Mouse (Mus musculus) neural tube, embryonic 14.5 days (tissue): ENCODE measurements around the gene Bex3. TPM values are rescaled to one million over a fixed set of nuclear protein-coding genes. Genes with fewer than 3 reads are reported as not detected.
"Not testable (repeated sequence)": the region's sequence is repeated elsewhere in the genome, so short reads cannot be mapped to it uniquely, and the experiment has no call there.

Source experiments
- ATAC-seq: fragments of 200-750 bp; cut with Nextera tagmentation; 2 replicates; pipeline ENCODE4 v1.8.0; 2017; ENCODE audit warnings: low read depth, mild to moderate bottlenecking, moderate TSS enrichment, moderate library complexity
- H3K27ac ChIP-seq: fragments of 300-500 bp; sonication (generic); 2 replicates; pipeline ENCODE4 v1.5.1; 2014; ENCODE audit warnings: low read depth, mild to moderate bottlenecking, control low read depth, low read length, moderate library complexity, mixed read lengths
- H3K27me3 ChIP-seq: fragments of 300-500 bp; sonication (generic); 2 replicates; pipeline ENCODE4 v1.6.1; 2014; ENCODE audit warnings: low read length; ENCODE audit not compliant: control insufficient read depth, insufficient read depth
- H3K36me3 ChIP-seq: fragments of 300-500 bp; sonication (generic); 2 replicates; pipeline ENCODE4 v1.6.1; 2014; ENCODE audit warnings: low read length, mixed read lengths; ENCODE audit not compliant: control insufficient read depth, insufficient read depth
- H3K4me1 ChIP-seq: fragments of 300-500 bp; sonication (generic); 2 replicates; pipeline ENCODE4 v1.6.1; 2014; ENCODE audit warnings: low read length; ENCODE audit not compliant: control insufficient read depth, insufficient read depth
- H3K4me2 ChIP-seq: fragments of 300-500 bp; sonication (generic); 2 replicates; pipeline ENCODE4 v1.6.1; 2014; ENCODE audit warnings: mild to moderate bottlenecking, low read depth, low read length, control low read depth
- H3K4me3 ChIP-seq: fragments of 300-500 bp; sonication (generic); 2 replicates; pipeline ENCODE4 v1.5.1; 2014; ENCODE audit warnings: low read depth, low read length, control low read depth, mixed read lengths
- H3K9ac ChIP-seq: fragments of 300-500 bp; sonication (generic); replicated peaks from 2 replicates; pipeline ENCODE4 v1.6.1; 2014; ENCODE audit warnings: low read depth, mild to moderate bottlenecking, control low read depth, low read length, mixed read lengths
- H3K9me3 ChIP-seq: fragments of 300-500 bp; sonication (generic); 2 replicates; pipeline ENCODE4 v1.6.1; 2016; ENCODE audit warnings: low read length; ENCODE audit not compliant: control insufficient read depth
- WGBS: fragments of 180-500 bp; shearing (Covaris S2); extraction: QIAGEN DNeasy Blood & Tissue Kit; methylation state at CpG from one replicate; pipeline ENCODE4 v1.1.7; 2014; 5-methylcytosine and 5-hydroxymethylcytosine counted together
- polyA plus RNA-seq: library from polyadenylated mRNA; unstranded; fragments of >200 nt; fragmentation: Nextera tagmentation; extraction: Ambion mirVana; gene quantifications from 2 replicates; pipeline ENCODE4 v1.2.1, GENCODE M21; 2014

Bex3 gene
- polyA plus RNA-seq, 1 experiment from 2014 or later: 849 TPM

- WGBS: 59% methylated on average over 6 of the region's 6 CpGs
- H3K4me2 ChIP-seq: no peak overlapping the region
- no peak for ATAC-seq
These were observed 17.9 kb upstream of the Bex3 start for GRCm38 (mm10) chrX:136252023-136252729.

GRCm38 (mm10) chrX:136267720-136268119 lies 2.3 kb upstream of the Bex3 start:
- Histone ChIP-seq H3K27ac (no peak overlapping the region), H3K27me3 (no peaks in the 10 kb centered on the region), H3K4me3 (no peak overlapping the region), H3K4me1 (peaks cover 3% of the 10 kb centered on the region; the same call in 1 of the 2 replicates), H3K9ac (no peak overlapping the region), H3K4me2 (no peak overlapping the region), H3K9me3 (no peaks in the 10 kb centered on the region), H3K36me3 (no peaks in the 10 kb centered on the region)
- 70% methylated on average over 5 of the region's 5 CpGs for WGBS
- no peak for ATAC-seq

More at GRCm38 (mm10) chrX:136252023-136252729, 17.9 kb upstream of the Bex3 start:
- Histone ChIP-seq H3K27me3 (no peaks in the 10 kb centered on the region), H3K36me3 (no peaks in the 10 kb centered on the region), H3K9me3 (no peaks in the 10 kb centered on the region), H3K4me3 (no peak overlapping the region), H3K27ac (no peak overlapping the region), H3K9ac (no peak overlapping the region), H3K4me1 (no peaks in the 10 kb centered on the region)

- Histone ChIP-seq H3K9me3 (no peaks in the 10 kb centered on the region), H3K4me1 (peaks cover 3% of the 10 kb centered on the region; the same call in 1 of the 2 replicates), H3K27me3 (no peaks in the 10 kb centered on the region), H3K27ac (no peak overlapping the region), H3K4me3 (no peak overlapping the region), H3K9ac (no peak overlapping the region), H3K4me2 (no peak overlapping the region), H3K36me3 (no peaks in the 10 kb centered on the region)
- 55% methylated on average over 4 of the region's 4 CpGs for WGBS
- no peak for ATAC-seq
These were observed 1.9 kb upstream of the Bex3 start for GRCm38 (mm10) chrX:136268173-136268572.

- not testable (repeated sequence) for H3K27me3 ChIP-seq, H3K36me3 ChIP-seq, H3K4me1 ChIP-seq, H3K9me3 ChIP-seq
- peak overlapping the region; percentile 34 for H3K4me3 ChIP-seq
- 26% methylated on average over 14 of the region's 60 CpGs for WGBS
- peak; percentile 83 for ATAC-seq
- H3K9ac ChIP-seq: 0 out of 2 replicates have a peak overlapping the region, but pooled peaks have one; percentile 42
- peak overlapping the region; percentile 50 for H3K4me2 ChIP-seq
- peak overlapping the region; percentile 62; the same call in 1 of the 2 replicates for H3K27ac ChIP-seq
These were observed 499 bp downstream of the Bex3 start for GRCm38 (mm10) chrX:136270393-136271111.

GRCm38 (mm10) chrX:136274542-136274941 lies 4.5 kb downstream of the Bex3 start:
- H3K4me3 ChIP-seq: no peak overlapping the region
- H3K27ac ChIP-seq: no peak overlapping the region
- 30% methylated on average over 3 of the region's 3 CpGs for WGBS
- no peaks in the 10 kb centered on the region for H3K9me3 ChIP-seq
- H3K4me2 ChIP-seq: no peak overlapping the region
- no peak overlapping the region for H3K9ac ChIP-seq
- no peaks in the 10 kb centered on the region for H3K27me3 ChIP-seq
- H3K36me3 ChIP-seq: no peaks in the 10 kb centered on the region
- peaks cover 3% of the 10 kb centered on the region; the same call in 1 of the 2 replicates for H3K4me1 ChIP-seq
- no peak for ATAC-seq

- Histone ChIP-seq H3K4me3 (no peak overlapping the region), H3K27me3 (no peaks in the 10 kb centered on the region), H3K36me3 (no peaks in the 10 kb centered on the region), H3K4me1 (peaks cover 3% of the 10 kb centered on the region; the same call in 1 of the 2 replicates), H3K4me2 (no peak overlapping the region), H3K9me3 (no peaks in the 10 kb centered on the region), H3K9ac (no peak overlapping the region), H3K27ac (no peak overlapping the region)
- 35% methylated on average over 3 of the region's 3 CpGs for WGBS
- ATAC-seq: no peak
These were observed 5.3 kb downstream of the Bex3 start for GRCm38 (mm10) chrX:136275386-136275785.

- no peaks in the 10 kb centered on the region for H3K9me3 ChIP-seq
- no peak overlapping the region for H3K27ac ChIP-seq
- H3K36me3 ChIP-seq: no peaks in the 10 kb centered on the region
- no peak for ATAC-seq
- H3K9ac ChIP-seq: no peak overlapping the region
- no peaks in the 10 kb centered on the region for H3K4me1 ChIP-seq
- H3K4me3 ChIP-seq: no peak overlapping the region
- H3K27me3 ChIP-seq: no peaks in the 10 kb centered on the region
- H3K4me2 ChIP-seq: no peak overlapping the region
- WGBS: 81% methylated on average over 7 of the region's 7 CpGs
These were observed 7.5 kb downstream of the Bex3 start for GRCm38 (mm10) chrX:136277577-136277976.

- H3K4me3 ChIP-seq: no peak overlapping the region
- no peaks in the 10 kb centered on the region for H3K27me3 ChIP-seq
- H3K4me2 ChIP-seq: no peak overlapping the region
- no peak for ATAC-seq
- no peaks in the 10 kb centered on the region for H3K36me3 ChIP-seq
- no peaks in the 10 kb centered on the region for H3K4me1 ChIP-seq
- H3K27ac ChIP-seq: no peak overlapping the region
- no peak overlapping the region for H3K9ac ChIP-seq
- no peaks in the 10 kb centered on the region for H3K9me3 ChIP-seq
These were observed 8.3 kb downstream of the Bex3 start for GRCm38 (mm10) chrX:136278401-136278800.

GRCm38 (mm10) chrX:136279410-136279809 lies 9.4 kb downstream of the Bex3 start:
- Histone ChIP-seq H3K4me3 (no peak overlapping the region), H3K27ac (no peak overlapping the region), H3K36me3 (no peaks in the 10 kb centered on the region), H3K9ac (no peak overlapping the region), H3K4me1 (no peaks in the 10 kb centered on the region), H3K4me2 (no peak overlapping the region), H3K9me3 (no peaks in the 10 kb centered on the region), H3K27me3 (no peaks in the 10 kb centered on the region)
- no peak for ATAC-seq
- WGBS: 87% methylated on average over 5 of the region's 5 CpGs
